Mouse (Mus musculus): ENCODE results near the gene Calcb. TPM values are rescaled to one million over a fixed set of nuclear protein-coding genes. Genes with fewer than 3 reads are reported as not detected.
"Not testable (repeated sequence)": the region's sequence is repeated elsewhere in the genome, so short reads cannot be mapped to it uniquely, and the experiment has no call there.

The Calcb gene
- polyA plus RNA-seq, 1 experiment = 1.0 TPM

- TF ChIP-seq POLR2A (IDR thresholded peaks at IDR 0.05; ENCODE audit: borderline replicate concordance, extremely low read depth, low read depth, low read length) (no peak), CTCF (IDR thresholded peaks at IDR 0.05; ENCODE audit: insufficient read depth, low read length) (no peak)
- WGBS = 71% methylated on average over 6 of the region's 6 CpGs
- DNase-seq = no peak
Observed at GRCm38 (mm10) chr7:114731175-114731574, 12.7 kb downstream of the Calcb start.

GRCm38 (mm10) chr7:114731700-114732099 is 13.3 kb downstream of the Calcb start:
- not testable (repeated sequence) for DNase-seq; H3K4me3 ChIP-seq (replicated peaks; ENCODE audit: extremely low read depth, low read depth, low read length)
- 36% methylated on average over 4 of the region's 4 CpGs for WGBS

More at GRCm38 (mm10) chr7:114731175-114731574, 12.7 kb downstream of the Calcb start:
- Histone ChIP-seq H3K4me3 (replicated peaks; ENCODE audit: extremely low read depth, low read depth, low read length) (no peak overlapping the region), H3K4me1 (ENCODE audit: control insufficient read depth, insufficient read depth, low read length) (no peaks in the 10 kb centered on the region)

GRCm38 (mm10) chr7:114736256-114736655 is 17.8 kb downstream of the Calcb start:
- WGBS = 76% methylated on average over 5 of the region's 5 CpGs
- no peak for DNase-seq

More at GRCm38 (mm10) chr7:114731700-114732099, 13.3 kb downstream of the Calcb start:
- TF ChIP-seq CTCF (IDR thresholded peaks at IDR 0.05; ENCODE audit: insufficient read depth, low read length) = peak; percentile 25; the same call in 1 of the 2 replicates
- not testable (repeated sequence) for H3K4me1 ChIP-seq (ENCODE audit: control insufficient read depth, insufficient read depth, low read length)

GRCm38 (mm10) chr7:114738166-114738565 is 19.7 kb downstream of the Calcb start:
- Histone ChIP-seq H3K4me3 (replicated peaks; ENCODE audit: extremely low read depth, low read depth, low read length) (no peak overlapping the region), H3K4me1 (ENCODE audit: control insufficient read depth, insufficient read depth, low read length) (no peaks in the 10 kb centered on the region)
- DNase-seq = no peak
- TF ChIP-seq CTCF (IDR thresholded peaks at IDR 0.05; ENCODE audit: insufficient read depth, low read length) (no peak), POLR2A (IDR thresholded peaks at IDR 0.05; ENCODE audit: borderline replicate concordance, extremely low read depth, low read depth, low read length) (no peak)

More at GRCm38 (mm10) chr7:114736256-114736655, 17.8 kb downstream of the Calcb start:
- Histone ChIP-seq H3K4me1 (ENCODE audit: control insufficient read depth, insufficient read depth, low read length) (no peaks in the 10 kb centered on the region), H3K4me3 (replicated peaks; ENCODE audit: extremely low read depth, low read depth, low read length) (no peak overlapping the region)
- TF ChIP-seq CTCF (IDR thresholded peaks at IDR 0.05; ENCODE audit: insufficient read depth, low read length) (no peak), POLR2A (IDR thresholded peaks at IDR 0.05; ENCODE audit: borderline replicate concordance, extremely low read depth, low read depth, low read length) (no peak)

GRCm38 (mm10) chr7:114740360-114741165 is 22.1 kb downstream of the Calcb start:
- Histone ChIP-seq H3K4me3 (replicated peaks; ENCODE audit: extremely low read depth, low read depth, low read length) (no peak overlapping the region), H3K4me1 (ENCODE audit: control insufficient read depth, insufficient read depth, low read length) (no peaks in the 10 kb centered on the region)
- 45% methylated on average over 6 of the region's 6 CpGs for WGBS
- DNase-seq = no peak
- no peak for TF ChIP-seq CTCF (IDR thresholded peaks at IDR 0.05; ENCODE audit: insufficient read depth, low read length)
- TF ChIP-seq POLR2A (IDR thresholded peaks at IDR 0.05; ENCODE audit: borderline replicate concordance, extremely low read depth, low read depth, low read length) = no peak

- TF ChIP-seq POLR2A (IDR thresholded peaks at IDR 0.05; ENCODE audit: borderline replicate concordance, extremely low read depth, low read depth, low read length) (no peak), CTCF (IDR thresholded peaks at IDR 0.05; ENCODE audit: insufficient read depth, low read length) (no peak)
- no peaks in the 10 kb centered on the region for H3K4me1 ChIP-seq (ENCODE audit: control insufficient read depth, insufficient read depth, low read length)
- H3K4me3 ChIP-seq (replicated peaks; ENCODE audit: extremely low read depth, low read depth, low read length) = no peak within 1 kb of the TSS
- WGBS = 69% methylated on average over 5 of the region's 5 CpGs
- DNase-seq = no peak
Observed at GRCm38 (mm10) chr7:114743022-114743780, 24.8 kb downstream of the Calcb start, which contains the start of gene Insc. Insc (plus strand) TSS chr7:114743694.

GRCm38 (mm10) chr7:114744639-114745245 is 26.3 kb downstream of the Calcb start:
- TF ChIP-seq POLR2A (IDR thresholded peaks at IDR 0.05; ENCODE audit: borderline replicate concordance, extremely low read depth, low read depth, low read length) = no peak
- WGBS = 38% methylated on average over 3 of the region's 3 CpGs
- Histone ChIP-seq H3K4me3 (replicated peaks; ENCODE audit: extremely low read depth, low read depth, low read length) (no peak overlapping the region), H3K4me1 (ENCODE audit: control insufficient read depth, insufficient read depth, low read length) (no peaks in the 10 kb centered on the region)
- no peak for DNase-seq

- Histone ChIP-seq H3K4me3 (replicated peaks; ENCODE audit: extremely low read depth, low read depth, low read length) (no peak overlapping the region), H3K4me1 (ENCODE audit: control insufficient read depth, insufficient read depth, low read length) (no peaks in the 10 kb centered on the region)
- TF ChIP-seq POLR2A (IDR thresholded peaks at IDR 0.05; ENCODE audit: borderline replicate concordance, extremely low read depth, low read depth, low read length) (no peak), CTCF (IDR thresholded peaks at IDR 0.05; ENCODE audit: insufficient read depth, low read length) (no peak)
- no peak for DNase-seq
- WGBS = 7% methylated on average over 34 of the region's 34 CpGs
Observed at GRCm38 (mm10) chr7:114745481-114746271, 27.2 kb downstream of the Calcb start.

- 80% methylated on average over 3 of the region's 3 CpGs for WGBS
- DNase-seq = no peak
- TF ChIP-seq POLR2A (IDR thresholded peaks at IDR 0.05; ENCODE audit: borderline replicate concordance, extremely low read depth, low read depth, low read length) (no peak), CTCF (IDR thresholded peaks at IDR 0.05; ENCODE audit: insufficient read depth, low read length) (no peak)
- Histone ChIP-seq H3K4me3 (replicated peaks; ENCODE audit: extremely low read depth, low read depth, low read length) (no peak overlapping the region), H3K4me1 (ENCODE audit: control insufficient read depth, insufficient read depth, low read length) (no peaks in the 10 kb centered on the region)
Observed at GRCm38 (mm10) chr7:114747596-114747995, 29.2 kb downstream of the Calcb start.
